Mouse (Mus musculus) heart, embryonic 10.5 days (tissue): ENCODE data around the gene Mycn. TPM values are rescaled to one million over a fixed set of nuclear protein-coding genes. Genes with fewer than 3 reads are reported as not detected.

Source experiments
- DNase-seq: peaks from one replicate; pipeline ENCODE4 v3.0.0-alpha.2; 2017; ENCODE audit warnings: low spot score
- H3K27ac ChIP-seq: fragments of 300-500 bp; sonication (generic); 2 replicates; pipeline ENCODE4 v1.5.1; 2016; ENCODE audit warnings: mild to moderate bottlenecking
- H3K27me3 ChIP-seq: fragments of 300-500 bp; sonication (generic); 2 replicates; pipeline ENCODE4 v1.6.1; 2016; ENCODE audit warnings: mild to moderate bottlenecking; ENCODE audit not compliant: poor library complexity, insufficient read depth, severe bottlenecking
- H3K36me3 ChIP-seq: fragments of 300-500 bp; sonication (generic); 2 replicates; pipeline ENCODE4 v1.6.1; 2016; ENCODE audit warnings: mild to moderate bottlenecking, moderate library complexity
- H3K4me1 ChIP-seq: fragments of 300-500 bp; sonication (generic); 2 replicates; pipeline ENCODE4 v1.6.1; 2016; ENCODE audit warnings: mild to moderate bottlenecking
- H3K4me3 ChIP-seq: fragments of 300-500 bp; sonication (generic); 2 replicates; pipeline ENCODE4 v1.5.1; 2016; ENCODE audit warnings: mild to moderate bottlenecking, moderate library complexity
- H3K9me3 ChIP-seq: fragments of 300-500 bp; sonication (generic); 2 replicates; pipeline ENCODE4 v1.6.1; 2016; ENCODE audit warnings: mild to moderate bottlenecking, moderate library complexity
- WGBS: fragments of 180-500 bp; shearing (Covaris S2); methylation state at CpG from one replicate; pipeline ENCODE4 v1.1.7; 2016; 5-methylcytosine and 5-hydroxymethylcytosine counted together
- polyA plus RNA-seq: library from polyadenylated mRNA; unstranded; fragments of >200 nt; fragmentation: Nextera tagmentation; extraction: Ambion mirVana; gene quantifications from 2 replicates; pipeline ENCODE4 v1.2.1, GENCODE M21; 2016

Mycn gene
- polyA plus RNA-seq, 1 experiment from 2014 or later: 93.9 TPM

DNA sequence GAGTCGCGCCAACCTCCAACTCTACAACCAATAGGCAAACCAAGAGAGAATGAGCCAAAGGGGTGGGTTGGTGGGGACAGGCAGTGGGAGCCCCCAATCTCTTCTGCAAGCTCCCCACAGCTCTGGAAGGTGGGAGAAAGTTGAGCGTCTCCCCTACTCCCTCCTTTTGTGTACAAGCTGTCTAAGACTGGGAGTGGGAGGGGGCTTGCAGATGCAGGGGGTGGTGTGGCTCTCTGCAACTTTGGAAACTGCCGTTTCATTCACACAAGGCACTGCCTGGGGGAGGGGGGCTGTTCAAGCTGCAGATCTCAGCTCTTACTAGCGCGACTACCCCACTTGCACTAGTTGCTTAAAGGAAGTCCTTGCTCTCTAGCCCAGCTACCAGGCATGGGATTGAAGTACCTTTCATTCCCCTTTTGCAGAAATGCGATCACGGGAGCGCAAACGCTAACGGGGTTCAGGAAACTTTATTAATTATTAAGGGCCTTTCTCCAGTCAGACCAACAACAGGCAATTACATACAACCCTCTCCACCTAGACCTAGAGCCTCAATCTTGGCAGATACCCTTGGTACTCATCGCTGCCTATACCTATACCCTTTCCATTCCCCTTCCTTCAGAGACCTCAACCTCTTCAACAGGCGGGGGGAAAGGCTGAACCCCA lies 1.1 kb downstream of the Mycn start:
- Histone ChIP-seq H3K27me3 (no peaks in the 10 kb centered on the region), H3K4me1 (peaks cover 32% of the 10 kb centered on the region), H3K4me3 (peak overlapping the region; percentile 85), H3K36me3 (peaks cover 38% of the 10 kb centered on the region), H3K27ac (peak overlapping the region; percentile 97), H3K9me3 (no peaks in the 10 kb centered on the region)
- 0% methylated on average over 13 of the region's 13 CpGs for WGBS
- no peak for DNase-seq

DNA sequence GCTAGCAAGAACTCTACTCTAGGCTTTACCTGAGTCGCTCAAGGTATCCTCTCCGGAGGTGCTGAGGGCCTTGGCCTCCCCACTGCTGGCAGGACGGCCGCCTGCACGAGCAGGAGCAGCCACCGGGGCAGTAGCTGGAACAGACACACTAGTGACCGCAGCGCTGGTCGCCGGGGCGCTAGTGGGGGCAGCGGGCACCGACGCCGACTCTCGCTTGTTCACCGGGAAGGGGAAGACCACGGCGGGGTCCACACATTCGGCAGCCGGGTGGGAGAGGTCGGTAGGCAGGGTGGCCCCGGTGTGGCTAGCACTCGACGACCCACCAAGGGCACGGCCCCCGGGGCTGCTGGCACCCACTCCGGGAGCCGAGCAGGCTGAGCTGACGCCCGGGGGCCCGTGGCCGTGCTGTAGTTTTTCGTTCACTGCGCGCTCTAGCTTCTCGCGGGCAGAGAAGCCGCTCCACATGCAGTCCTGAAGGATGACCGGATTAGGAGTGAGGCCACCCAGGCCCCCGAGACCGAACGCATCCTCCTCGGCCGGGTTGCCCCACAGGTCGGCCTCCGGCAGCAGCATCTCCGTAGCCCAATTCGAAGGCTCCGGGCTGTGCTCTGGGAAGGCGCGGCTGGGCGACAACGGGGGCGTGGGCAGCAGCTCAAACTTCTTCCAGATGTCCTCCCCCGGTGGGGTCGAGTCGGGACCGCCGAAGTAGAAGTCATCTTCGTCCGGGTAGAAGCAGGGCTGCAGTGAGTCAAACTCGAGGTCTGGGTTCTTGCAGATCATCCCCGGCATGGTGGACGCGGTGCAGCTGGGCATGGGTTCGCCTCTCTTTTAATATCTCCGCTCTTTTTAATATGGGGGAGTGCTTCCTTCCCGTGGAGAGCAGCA lies 1.9 kb downstream of the Mycn start:
- DNase-seq: no peak
- Histone ChIP-seq H3K4me3 (peak overlapping the region; percentile 85), H3K9me3 (no peaks in the 10 kb centered on the region), H3K36me3 (peaks cover 44% of the 10 kb centered on the region), H3K27me3 (no peaks in the 10 kb centered on the region), H3K27ac (peak overlapping the region; percentile 97), H3K4me1 (peaks cover 29% of the 10 kb centered on the region)
- under 1% methylated on average over 69 of the region's 69 CpGs for WGBS

DNA sequence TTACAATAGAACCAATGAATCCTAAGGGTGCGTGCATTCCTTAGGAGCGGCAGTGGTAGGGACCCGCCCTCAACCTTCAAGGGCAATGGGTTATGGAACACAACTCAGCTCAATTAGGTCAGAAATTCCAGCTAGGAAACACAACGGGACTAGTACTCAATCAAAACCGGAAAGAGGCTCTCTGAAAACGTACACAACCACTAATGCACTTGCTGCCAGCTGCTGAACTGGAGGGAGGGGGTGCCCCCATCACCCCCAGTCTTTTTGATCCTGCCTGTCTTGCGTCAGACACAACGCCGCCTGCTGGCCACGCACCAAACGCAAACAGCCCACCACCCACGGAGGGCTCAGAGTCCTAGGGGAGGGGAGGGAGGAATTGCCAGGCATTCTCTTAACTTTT lies 2.9 kb downstream of the Mycn start:
- H3K4me3 ChIP-seq: peak overlapping the region; percentile 85
- peak overlapping the region; percentile 97 for H3K27ac ChIP-seq
- WGBS: 0% methylated on average over 12 of the region's 12 CpGs
- peaks cover 44% of the 10 kb centered on the region for H3K36me3 ChIP-seq
- H3K27me3 ChIP-seq: no peaks in the 10 kb centered on the region
- peak; percentile 92 for DNase-seq
- peaks cover 29% of the 10 kb centered on the region for H3K4me1 ChIP-seq
- H3K9me3 ChIP-seq: no peaks in the 10 kb centered on the region

DNA sequence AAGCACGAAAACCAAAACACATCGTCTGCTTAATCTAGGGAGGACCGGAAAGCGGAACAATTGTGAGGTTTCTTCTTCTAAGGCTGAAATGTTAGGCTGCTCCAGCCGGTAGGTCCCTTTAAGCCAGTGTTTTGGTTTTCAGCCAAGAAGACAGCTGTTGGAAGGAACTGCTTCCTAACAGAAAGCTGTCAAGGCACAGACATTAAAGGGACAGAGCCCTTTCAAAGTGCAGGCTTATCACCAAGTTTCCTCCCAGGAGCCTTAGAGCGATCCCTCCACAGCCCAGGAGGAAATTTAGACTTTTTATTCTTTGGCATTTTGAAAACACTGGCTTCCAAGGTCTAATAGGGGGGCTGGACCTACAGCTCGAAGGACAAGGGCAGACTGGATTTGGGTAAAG lies 3.4 kb downstream of the Mycn start:
- no peaks in the 10 kb centered on the region for H3K27me3 ChIP-seq
- H3K27ac ChIP-seq: peak overlapping the region; percentile 97
- DNase-seq: no peak
- H3K4me1 ChIP-seq: peaks cover 25% of the 10 kb centered on the region
- WGBS: 6% methylated on average over 7 of the region's 7 CpGs
- peak overlapping the region; percentile 85 for H3K4me3 ChIP-seq
- no peaks in the 10 kb centered on the region for H3K9me3 ChIP-seq
- peaks cover 44% of the 10 kb centered on the region for H3K36me3 ChIP-seq

DNA sequence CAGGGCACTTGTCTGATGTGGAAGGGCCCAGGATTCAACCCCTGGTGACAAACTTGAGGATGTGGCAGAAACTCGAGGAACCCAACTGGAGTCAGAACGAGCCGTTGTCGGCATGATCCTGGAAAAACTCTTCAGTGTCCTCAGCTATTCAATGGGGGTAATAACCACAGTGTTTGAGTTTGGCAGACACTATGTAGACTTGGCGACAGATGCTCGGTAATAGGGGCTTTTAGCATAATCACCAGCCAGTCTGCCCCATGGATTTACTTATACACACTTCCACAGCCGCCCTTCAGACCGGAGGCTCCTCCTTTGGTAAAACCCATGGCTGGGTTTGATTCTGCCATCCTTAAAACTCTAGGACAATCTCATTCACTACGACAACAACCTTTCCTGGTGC lies 4.0 kb downstream of the Mycn start:
- Histone ChIP-seq H3K4me1 (peaks cover 19% of the 10 kb centered on the region), H3K9me3 (no peaks in the 10 kb centered on the region), H3K27ac (0 out of 2 replicates have a peak overlapping the region, but pooled peaks have one; percentile 11), H3K36me3 (peaks cover 44% of the 10 kb centered on the region), H3K4me3 (peak overlapping the region; percentile 85), H3K27me3 (no peaks in the 10 kb centered on the region)
- WGBS: 44% methylated on average over 9 of the region's 9 CpGs
- DNase-seq: no peak

DNA sequence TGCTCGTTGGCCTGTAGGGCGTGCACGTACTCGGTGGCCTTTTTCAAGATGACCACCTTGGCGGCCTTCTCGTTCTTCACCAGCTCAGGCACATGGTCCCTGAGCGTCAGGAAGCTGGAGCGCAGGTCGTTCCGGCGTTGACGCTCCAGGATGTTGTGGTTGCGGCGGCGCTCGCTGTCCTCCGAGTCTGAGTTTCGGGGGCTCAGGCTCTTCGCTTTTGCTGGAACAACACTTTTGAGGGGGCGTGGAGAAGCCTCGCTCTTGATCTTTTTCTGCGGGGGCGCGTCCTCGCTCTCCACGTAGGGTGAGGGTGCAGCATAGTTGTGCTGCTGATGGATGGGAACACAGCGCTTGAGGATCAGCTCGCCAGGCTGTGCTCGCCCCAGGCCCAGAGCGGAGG lies 4.6 kb downstream of the Mycn start:
- Histone ChIP-seq H3K36me3 (peaks cover 44% of the 10 kb centered on the region), H3K27ac (no peak overlapping the region), H3K4me3 (peak overlapping the region; percentile 85), H3K4me1 (peaks cover 16% of the 10 kb centered on the region), H3K27me3 (no peaks in the 10 kb centered on the region), H3K9me3 (no peaks in the 10 kb centered on the region)
- no peak for DNase-seq
- WGBS: 84% methylated on average over 30 of the region's 30 CpGs

DNA sequence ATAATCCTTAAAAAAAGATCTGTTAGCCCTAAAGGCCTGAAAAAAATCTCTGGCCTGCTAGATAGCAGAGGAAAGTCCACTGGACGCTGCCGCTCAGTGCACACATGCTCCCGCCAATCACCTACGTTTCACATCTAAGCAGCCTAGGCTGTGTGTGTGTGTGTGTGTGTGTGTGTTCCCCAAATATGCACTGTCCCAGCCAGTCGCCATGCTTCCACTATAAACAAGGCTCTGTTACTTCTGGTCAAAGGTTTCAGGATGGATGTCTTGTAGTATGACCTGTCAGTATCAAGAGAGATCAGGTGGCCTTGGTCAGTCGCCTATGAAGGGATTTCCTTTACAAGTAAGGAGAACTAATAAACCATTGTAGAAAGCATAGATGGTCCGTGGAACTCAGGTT lies 9.5 kb downstream of the Mycn start:
- no peak for DNase-seq
- no peaks in the 10 kb centered on the region for H3K9me3 ChIP-seq
- peaks cover 3% of the 10 kb centered on the region; the same call in 1 of the 2 replicates for H3K4me1 ChIP-seq
- no peak overlapping the region for H3K27ac ChIP-seq
- H3K27me3 ChIP-seq: no peaks in the 10 kb centered on the region
- H3K36me3 ChIP-seq: peaks cover 22% of the 10 kb centered on the region
- WGBS: 73% methylated on average over 7 of the region's 7 CpGs
- H3K4me3 ChIP-seq: no peak overlapping the region

DNA sequence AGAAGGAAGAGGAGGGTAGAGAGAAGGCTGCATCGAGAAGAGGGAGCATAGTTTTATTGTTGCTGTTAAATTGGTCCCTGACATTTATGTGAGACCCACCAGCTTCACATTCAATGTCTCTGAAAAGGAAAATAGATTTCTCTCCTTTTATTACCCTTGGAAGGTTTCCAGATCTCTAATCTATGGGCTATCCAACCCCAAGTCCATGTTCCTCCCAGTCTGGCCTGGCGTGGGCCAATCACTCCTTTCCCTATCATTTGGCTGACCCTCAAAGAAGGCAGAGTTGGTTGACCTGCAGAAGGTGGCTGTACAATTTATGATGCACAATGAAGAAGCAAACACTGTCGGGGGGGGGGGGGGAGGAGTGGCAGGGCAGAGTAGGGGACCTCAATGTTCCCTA lies 13.5 kb downstream of the Mycn start:
- WGBS: 63% methylated on average over 3 of the region's 3 CpGs
- no peak overlapping the region for H3K4me3 ChIP-seq
- no peaks in the 10 kb centered on the region for H3K27me3 ChIP-seq
- H3K36me3 ChIP-seq: no peaks in the 10 kb centered on the region
- H3K4me1 ChIP-seq: no peaks in the 10 kb centered on the region
- no peak overlapping the region for H3K27ac ChIP-seq
- H3K9me3 ChIP-seq: no peaks in the 10 kb centered on the region
- no peak for DNase-seq

DNA sequence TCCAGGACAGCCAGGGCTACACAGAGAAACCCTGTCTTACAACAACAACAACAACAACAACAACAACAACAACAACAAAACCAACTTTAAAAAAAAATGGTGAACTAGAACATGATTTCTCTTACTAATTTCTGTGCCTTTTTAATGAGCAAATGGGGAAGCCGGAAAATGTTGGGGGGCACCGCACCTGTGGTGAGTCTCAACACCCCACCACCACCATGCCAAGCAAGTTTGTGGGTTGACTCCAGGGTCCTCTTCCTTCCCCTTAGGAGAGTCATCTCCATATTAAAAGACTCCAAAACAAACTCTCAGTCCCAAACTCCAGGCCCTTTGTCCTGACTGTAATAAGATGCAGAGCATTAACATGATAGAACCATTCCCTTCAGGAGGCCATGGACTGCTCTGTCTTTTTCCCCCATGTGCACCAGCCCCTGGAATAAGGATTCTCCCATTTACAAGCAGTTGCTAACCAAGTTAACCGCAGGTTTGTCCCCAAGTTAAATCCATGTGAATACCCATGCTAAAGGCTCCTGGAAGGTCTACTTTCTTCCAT lies 14.7 kb downstream of the Mycn start:
- H3K4me3 ChIP-seq: no peak overlapping the region
- H3K27ac ChIP-seq: no peak overlapping the region
- no peak for DNase-seq
- H3K36me3 ChIP-seq: no peaks in the 10 kb centered on the region
- 89% methylated on average over 3 of the region's 3 CpGs for WGBS
- H3K9me3 ChIP-seq: no peaks in the 10 kb centered on the region
- H3K27me3 ChIP-seq: no peaks in the 10 kb centered on the region
- H3K4me1 ChIP-seq: peaks cover 3% of the 10 kb centered on the region; the same call in 1 of the 2 replicates

DNA sequence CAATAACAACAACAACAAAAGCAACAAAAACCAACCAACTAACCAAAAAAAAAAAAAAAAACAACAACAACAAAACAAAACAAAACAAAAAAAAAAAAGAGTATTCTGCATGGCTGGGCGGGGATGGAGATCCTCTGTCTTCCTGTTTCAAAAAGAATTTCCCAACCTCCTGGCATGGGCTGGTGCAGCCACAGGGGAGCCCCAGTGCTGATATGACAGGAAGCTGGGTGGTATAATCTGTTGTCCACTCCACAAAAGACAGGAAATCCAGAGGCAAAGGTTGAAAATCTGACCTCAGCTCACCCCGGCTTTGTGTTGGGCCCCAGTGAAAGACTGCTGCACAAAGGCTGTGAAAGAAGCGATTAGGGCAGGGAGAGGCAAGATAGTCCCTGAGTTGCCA lies 17.3 kb downstream of the Mycn start:
- no peak overlapping the region for H3K4me3 ChIP-seq
- H3K27me3 ChIP-seq: no peaks in the 10 kb centered on the region
- no peaks in the 10 kb centered on the region for H3K9me3 ChIP-seq
- DNase-seq: no peak
- no peaks in the 10 kb centered on the region for H3K36me3 ChIP-seq
- H3K27ac ChIP-seq: no peak overlapping the region
- 70% methylated on average over 3 of the region's 3 CpGs for WGBS
- H3K4me1 ChIP-seq: peaks cover 16% of the 10 kb centered on the region; the same call in 1 of the 2 replicates

DNA sequence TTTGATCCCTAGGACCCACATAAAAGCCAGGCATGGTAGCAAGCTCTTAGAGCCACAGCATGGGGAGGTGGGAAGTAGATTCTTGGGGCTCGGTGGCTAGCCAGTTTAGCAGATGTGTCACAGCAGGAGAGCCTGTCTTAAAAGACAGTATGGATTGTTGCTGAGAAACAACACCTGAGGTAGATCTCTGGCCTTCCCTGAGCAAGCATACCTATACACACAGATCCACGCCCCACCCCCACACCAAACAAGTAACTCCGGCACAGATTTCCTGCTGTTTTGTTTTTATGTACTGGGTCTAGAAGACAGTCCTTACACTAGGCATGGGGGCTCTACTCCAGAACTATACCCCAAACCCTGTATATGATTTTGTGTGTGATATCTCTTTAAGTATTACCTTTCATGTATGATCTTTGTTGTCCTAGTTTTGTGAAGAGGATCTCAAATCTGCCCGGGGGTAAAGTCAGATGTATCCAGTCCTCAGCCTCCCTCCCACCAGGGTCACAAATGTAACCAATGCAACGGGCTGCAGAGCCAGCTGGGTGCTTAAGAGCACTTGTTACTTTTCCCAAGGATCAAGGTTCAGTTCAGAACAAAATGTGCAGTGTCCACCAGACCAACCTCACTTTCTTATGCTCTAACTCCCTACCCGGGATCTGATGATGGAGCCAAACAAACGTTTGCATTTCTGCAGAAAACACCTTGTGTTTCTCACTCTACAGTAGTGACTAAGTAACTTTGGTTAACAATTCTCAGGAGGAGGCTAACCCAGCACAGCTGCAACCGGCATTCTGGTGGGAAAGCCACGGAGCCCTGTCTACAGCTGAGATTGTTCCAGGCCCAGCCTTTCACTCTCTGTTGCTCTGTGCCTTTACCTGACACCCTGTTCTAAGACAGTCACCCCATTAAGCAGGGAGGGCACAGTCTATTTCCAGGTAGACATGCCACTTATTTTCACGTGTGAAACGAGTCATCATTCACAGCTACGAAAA lies 21.3 kb downstream of the Mycn start:
- WGBS: 31% methylated on average over 12 of the region's 12 CpGs
- H3K27ac ChIP-seq: no peak overlapping the region
- no peak for DNase-seq

DNA sequence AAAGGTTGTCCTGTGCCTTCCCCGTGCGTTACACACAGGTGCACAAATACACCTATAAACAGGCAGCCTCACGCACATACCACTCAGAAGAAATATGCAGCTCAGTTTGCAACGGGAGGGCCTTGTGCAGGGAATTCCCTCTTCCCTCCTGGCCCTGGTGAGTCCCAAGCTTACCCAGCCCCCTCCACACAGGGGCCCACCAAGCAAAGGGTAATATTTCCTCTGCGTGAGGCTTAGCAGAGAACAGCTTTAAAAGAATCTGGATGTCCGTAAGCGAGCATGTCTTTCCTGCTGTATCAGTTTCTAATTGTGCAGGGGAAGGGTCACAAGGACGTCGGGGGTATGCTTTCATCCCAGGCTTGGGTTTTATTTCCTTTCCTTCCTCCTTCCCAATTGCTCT lies 25.4 kb downstream of the Mycn start:
- H3K9me3 ChIP-seq: no peaks in the 10 kb centered on the region
- H3K27me3 ChIP-seq: no peaks in the 10 kb centered on the region
- no peaks in the 10 kb centered on the region for H3K36me3 ChIP-seq
- H3K27ac ChIP-seq: no peak overlapping the region
- H3K4me1 ChIP-seq: peaks cover 15% of the 10 kb centered on the region; the same call in 1 of the 2 replicates
- no peak overlapping the region for H3K4me3 ChIP-seq
- no peak for DNase-seq
- WGBS: 58% methylated on average over 9 of the region's 9 CpGs

More for the DNA sequence above, 21.3 kb downstream of the Mycn start:
- H3K4me1 ChIP-seq: peaks cover 23% of the 10 kb centered on the region; the same call in 1 of the 2 replicates
- H3K27me3 ChIP-seq: no peaks in the 10 kb centered on the region
- H3K4me3 ChIP-seq: no peak overlapping the region
- no peaks in the 10 kb centered on the region for H3K36me3 ChIP-seq
- no peaks in the 10 kb centered on the region for H3K9me3 ChIP-seq
